Comparison of ENCODE assay signal across 27 mouse cellular contexts in the genomic region with DNA sequence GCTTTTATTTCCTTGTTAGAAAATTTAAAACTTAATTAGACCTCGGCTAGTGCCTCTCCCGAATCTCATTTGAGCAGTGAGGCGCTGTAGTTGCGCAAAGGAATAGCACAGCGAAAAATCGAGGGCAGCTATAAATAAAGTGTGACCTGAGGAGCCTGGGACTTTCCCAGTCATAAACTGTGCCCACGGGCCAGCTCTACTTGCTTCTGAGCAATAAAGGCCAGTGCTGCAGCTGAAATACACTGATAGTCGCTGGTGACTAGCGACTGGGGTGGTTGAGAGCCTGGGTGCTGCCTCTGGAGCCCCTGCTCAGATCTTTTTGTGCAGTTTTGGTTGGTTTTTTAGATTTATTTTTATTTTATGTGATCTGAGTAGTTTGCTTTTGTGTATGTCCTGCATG. TPM values are rescaled to one million over a fixed set of nuclear protein-coding genes. Genes with fewer than 3 reads are reported as not detected.
DNase-seq lines count a peak whose midpoint lies in the region; ATAC-seq and TF ChIP-seq lines count a peak whose summit lies in the region.
"Had no signal": no experiment of that assay in that cellular context is flagged by ENCODE, and none has a peak within 500 bp of the region (broad histone marks: within the 10 kb centered on the region; RNA-seq: fewer than 3 reads in every experiment).

No protein-coding gene starts in this region.

- H3K9ac ChIP-seq in intestine, postnatal 0 days (ENCODE audit: low read depth, low read length) = no peak overlapping the region
- no peak overlapping the region for H3K9ac ChIP-seq in midbrain, embryonic 14.5 days (replicated peaks; ENCODE audit: low read length)
- H3K9ac ChIP-seq: embryonic facial prominence, embryonic 15.5 days; forebrain, embryonic 12.5 days; forebrain, postnatal 0 days; hindbrain, embryonic 13.5 days; liver, embryonic 13.5 days; midbrain, embryonic 15.5 days had no signal

- DNase-seq in gastrocnemius, adult 2 months = peak; percentile 76
- no peak for DNase-seq in gastrocnemius, postnatal 10 days
- peak; percentile 12 for DNase-seq in lung, postnatal 36 days
- no peak for DNase-seq in lung, postnatal 10 days
- peak; percentile 30 to 63 for DNase-seq in gastrocnemius, adult 8-10 months (ENCODE audit: low spot score in 2 of 2)
- DNase-seq in midbrain, embryonic 14.5 days = no peak
- DNase-seq in right cerebral cortex, postnatal 25 days = no peak
- DNase-seq: cerebellum, adult 2 months; cerebellum, postnatal 14 days; forebrain, postnatal 0 days; heart, postnatal 36 days; kidney, adult 2 months; kidney, postnatal 4 days; left cerebral cortex, postnatal 4 days; liver, embryonic 13.5 days; lung, adult 18-20 months; right cerebral cortex, adult 18-20 months had no signal

- TF ChIP-seq CTCF in gastrocnemius, adult 2 months (IDR thresholded peaks at IDR 0.05) = no peak
- TF ChIP-seq CTCF in intestine, postnatal 0 days (IDR thresholded peaks at IDR 0.05; ENCODE audit: low read depth) = no peak

- peaks cover 4% of the 10 kb centered on the region; the same call in 1 of the 2 replicates for H3K36me3 ChIP-seq in intestine, postnatal 0 days (ENCODE audit: control insufficient read depth, insufficient read depth)
- no peaks in the 10 kb centered on the region for H3K36me3 ChIP-seq in midbrain, embryonic 14.5 days (ENCODE audit: control insufficient read depth, insufficient read depth, low read length)
- H3K36me3 ChIP-seq: embryonic facial prominence, embryonic 15.5 days; forebrain, embryonic 12.5 days; liver, embryonic 13.5 days; midbrain, embryonic 15.5 days had no signal

- H3K4me1 ChIP-seq in intestine, postnatal 0 days (replicated peaks; ENCODE audit: control insufficient read depth, insufficient read depth, low read length) = 0 out of 2 replicates have a peak, but pooled peaks cover 4% of the 10 kb centered on the region
- H3K4me1 ChIP-seq in midbrain, embryonic 14.5 days (ENCODE audit: control insufficient read depth, insufficient read depth, low read length) = no peaks in the 10 kb centered on the region
- H3K4me1 ChIP-seq: embryonic facial prominence, embryonic 15.5 days; midbrain, embryonic 15.5 days had no signal

- ATAC-seq in intestine, postnatal 0 days = peak; percentile 74
- no peak for ATAC-seq in midbrain, embryonic 14.5 days (ENCODE audit: low FRiP score, low TSS enrichment)
- ATAC-seq: activated CD4-positive, CD25-positive, alpha-beta regulatory T cell, adult 4 months; CD4-positive, CD25-positive, alpha-beta regulatory T cell, adult 4 months; forebrain, postnatal 0 days; lung, postnatal 0 days; midbrain, embryonic 15.5 days had no signal

- H3K27me3 ChIP-seq in intestine, postnatal 0 days (replicated peaks; ENCODE audit: control insufficient read depth, insufficient read depth, low read length) = no peaks in the 10 kb centered on the region
- no peaks in the 10 kb centered on the region for H3K27me3 ChIP-seq in midbrain, embryonic 14.5 days (ENCODE audit: control insufficient read depth, insufficient read depth, low read length)
- H3K27me3 ChIP-seq: embryonic facial prominence, embryonic 15.5 days; forebrain, embryonic 12.5 days; hindbrain, embryonic 13.5 days; liver, embryonic 13.5 days; midbrain, embryonic 15.5 days had no signal

- peak overlapping the region; percentile 43 for H3K4me3 ChIP-seq in gastrocnemius, adult 2 months
- no peak overlapping the region for H3K4me3 ChIP-seq in intestine, postnatal 0 days (ENCODE audit: low read depth, low read length)
- no peak overlapping the region for H3K4me3 ChIP-seq in midbrain, embryonic 14.5 days (replicated peaks; ENCODE audit: low read depth, low read length)
- H3K4me3 ChIP-seq: embryonic facial prominence, embryonic 10.5 days; embryonic facial prominence, embryonic 15.5 days; forebrain, embryonic 12.5 days; heart, adult 2 months; hindbrain, embryonic 13.5 days; liver, embryonic 13.5 days; midbrain, embryonic 15.5 days had no signal

- intact Hi-C loops in gastrocnemius, adult 2 months (cut with DNase I) = loop anchor here (10.0 kb wide), 1 partner anchor 230 kb away; a partner anchor contains a TSS

- peak overlapping the region; percentile 92 for H3K27ac ChIP-seq in gastrocnemius, adult 2 months
- H3K27ac ChIP-seq in intestine, postnatal 0 days (ENCODE audit: low read depth, low read length) = no peak overlapping the region
- no peak overlapping the region for H3K27ac ChIP-seq in midbrain, embryonic 14.5 days (replicated peaks; ENCODE audit: low read depth, low read length)
- H3K27ac ChIP-seq: embryonic facial prominence, embryonic 10.5 days; embryonic facial prominence, embryonic 15.5 days; forebrain, embryonic 12.5 days; heart, adult 2 months; hindbrain, embryonic 13.5 days; liver, embryonic 13.5 days; midbrain, embryonic 15.5 days had no signal

- no peaks in the 10 kb centered on the region for H3K9me3 ChIP-seq in intestine, postnatal 0 days (ENCODE audit: control insufficient read depth)
- no peaks in the 10 kb centered on the region for H3K9me3 ChIP-seq in midbrain, embryonic 14.5 days (ENCODE audit: control insufficient read depth, low read length)
- H3K9me3 ChIP-seq: embryonic facial prominence, embryonic 10.5 days; embryonic facial prominence, embryonic 15.5 days; forebrain, embryonic 12.5 days; hindbrain, embryonic 13.5 days; liver, embryonic 13.5 days; midbrain, embryonic 15.5 days had no signal

- H3K4me2 ChIP-seq in intestine, postnatal 0 days (replicated peaks; ENCODE audit: low read depth) = no peak overlapping the region
- no peak overlapping the region for H3K4me2 ChIP-seq in midbrain, embryonic 14.5 days (ENCODE audit: low read length)
- H3K4me2 ChIP-seq: embryonic facial prominence, embryonic 15.5 days; forebrain, embryonic 12.5 days; hindbrain, embryonic 13.5 days; liver, embryonic 13.5 days; midbrain, embryonic 15.5 days had no signal

- WGBS in intestine, postnatal 0 days = 38% methylated on average over 9 of the region's 9 CpGs
- 89% methylated on average over 9 of the region's 9 CpGs for WGBS in midbrain, embryonic 14.5 days

RNA-seq across cellular contexts. Expression of a gene that starts 34.7 kb away (rescaled TPM):
- total RNA-seq in gastrocnemius, adult 2 months (2021) = 10 to 100 TPM; 60.4 to 77.5 TPM
- 10 to 100 TPM; 44.0 to 44.9 TPM for total RNA-seq in gastrocnemius, postnatal 10 days (2021)
- total RNA-seq in gastrocnemius, adult 8-10 months (2022) = 10 to 100 TPM; 77.8 to 89.1 (median 82.1) TPM
- 25.6 and 27.4 TPM in 2 replicates for polyA plus RNA-seq in intestine, postnatal 0 days (2015; fragmentation: Nextera tagmentation; extraction: Ambion mirVana)
- polyA plus RNA-seq in midbrain, embryonic 14.5 days (2014; fragmentation: Nextera tagmentation; extraction: Ambion mirVana) = 15.9 and 20.5 TPM in 2 replicates

Comparison
In these comparisons a context has a peak if more than half of its experiments do, and no peak if none do; other contexts are left out.
1. DNase-seq: peak in gastrocnemius, adult 2 months (single experiment), lung, postnatal 36 days (single experiment) and gastrocnemius, adult 8-10 months (2 of 2); none in gastrocnemius, postnatal 10 days (single experiment), lung, postnatal 10 days (single experiment), midbrain, embryonic 14.5 days (single experiment) and right cerebral cortex, postnatal 25 days (single experiment).